Mouse (Mus musculus) lung, postnatal 0 days (tissue): Measurements from ENCODE around the gene Abi3.

Source experiments
- CTCF ChIP-seq: IDR thresholded peaks from 2 replicates; pipeline ENCODE4 v1.5.1; 2016; ENCODE audit warnings: antibody characterized with exemption, mild to moderate bottlenecking
- EP300 ChIP-seq: IDR thresholded peaks from 2 replicates; pipeline ENCODE4 v1.6.1; 2016; ENCODE audit warnings: antibody characterized with exemption, mild to moderate bottlenecking, control low read depth

DNA sequence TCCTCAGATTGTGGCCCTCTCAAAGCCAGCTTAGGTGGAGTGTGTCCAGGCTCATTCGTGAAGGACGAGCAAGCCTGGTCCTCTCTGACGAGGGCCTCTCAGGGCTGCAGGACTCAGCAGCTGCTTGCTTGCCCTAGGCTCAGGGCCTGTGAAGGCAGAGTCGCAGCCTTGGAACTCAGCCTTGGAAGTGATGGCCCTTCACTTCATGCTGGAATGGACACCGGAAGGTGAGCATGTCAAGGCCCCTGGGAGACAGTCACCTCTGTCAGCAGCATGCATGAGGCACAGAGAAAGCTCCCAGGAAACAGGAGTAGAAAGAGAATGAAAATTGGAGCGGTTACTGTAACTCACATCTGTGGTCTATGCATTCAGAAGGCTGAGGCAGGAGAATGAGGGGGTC is 30.5 kb downstream of the Abi3 start:
- TF ChIP-seq CTCF (no peak), EP300 (no peak)
